Mouse (Mus musculus): ENCODE measurements around the gene Hist1h2bp. TPM values are rescaled to one million over a fixed set of nuclear protein-coding genes. Genes with fewer than 3 reads are reported as not detected.
A peak's percentile ranks its signal among the peaks of the same experiment; 100 is the strongest.
"Not testable (repeated sequence)": the region's sequence is repeated elsewhere in the genome, so short reads cannot be mapped to it uniquely, and the experiment has no call there.

Gene Hist1h2bp
- polyA plus RNA-seq, 1 experiment from 2014 or later: 2.9 TPM

GRCm38 (mm10) chr13:21790601-21791283 lies 3.5 kb downstream of the Hist1h2bp start:
- Histone ChIP-seq H3K36me3 (ENCODE audit: control insufficient read depth, insufficient read depth, low read length) (no peaks in the 10 kb centered on the region), H3K4me1 (replicated peaks; ENCODE audit: control insufficient read depth, insufficient read depth, low read length) (0 out of 2 replicates have a peak, but pooled peaks cover 5% of the 10 kb centered on the region), H3K27ac (ENCODE audit: low read depth, low read length) (0 out of 2 replicates have a peak overlapping the region, but pooled peaks have one; percentile 33), H3K27me3 (ENCODE audit: control insufficient read depth, insufficient read depth, low read length) (no peaks in the 10 kb centered on the region), H3K9ac (ENCODE audit: low read depth, low read length) (peak overlapping the region; percentile 31; the same call in 1 of the 2 replicates), H3K9me3 (ENCODE audit: control insufficient read depth, low read length) (no peaks in the 10 kb centered on the region), H3K4me2 (replicated peaks; ENCODE audit: low read depth, low read length) (peak overlapping the region; percentile 19; the same call in 1 of the 2 replicates), H3K4me3 (ENCODE audit: low read depth, low read length) (no peak overlapping the region)
- 8% methylated on average over 17 of the region's 18 CpGs for WGBS
- no peak for ATAC-seq (ENCODE audit: low FRiP score)
- DNase-seq (ENCODE audit: low spot score): peak; percentile 38

DNA sequence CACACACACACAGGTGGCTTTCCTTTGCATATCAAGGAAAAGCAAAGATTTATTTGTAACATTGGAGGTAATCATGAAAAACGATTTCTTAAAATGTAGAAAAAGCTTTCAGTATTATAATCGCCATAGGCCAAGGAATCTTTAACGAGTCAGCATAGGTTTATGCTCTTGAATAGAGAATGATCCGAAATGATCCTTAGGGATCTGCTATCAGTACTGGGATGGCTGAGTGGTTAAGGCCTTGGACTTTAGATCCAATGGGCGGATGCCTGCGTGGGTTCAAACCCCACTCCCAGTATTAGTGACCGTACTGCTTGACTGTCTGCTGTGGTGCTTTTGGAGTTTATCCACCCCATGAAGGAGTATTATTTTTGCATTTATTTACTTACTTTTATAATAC lies 8.3 kb downstream of the Hist1h2bp start:
- no peaks in the 10 kb centered on the region for H3K36me3 ChIP-seq (ENCODE audit: control insufficient read depth, insufficient read depth, low read length)
- H3K27me3 ChIP-seq (ENCODE audit: control insufficient read depth, insufficient read depth, low read length): no peaks in the 10 kb centered on the region
- no peak overlapping the region for H3K4me2 ChIP-seq (replicated peaks; ENCODE audit: low read depth, low read length)
- no peak overlapping the region for H3K27ac ChIP-seq (ENCODE audit: low read depth, low read length)
- no peaks in the 10 kb centered on the region for H3K4me1 ChIP-seq (replicated peaks; ENCODE audit: control insufficient read depth, insufficient read depth, low read length)
- ATAC-seq (ENCODE audit: low FRiP score) (no peak), DNase-seq (ENCODE audit: low spot score) (no peak)
- H3K9me3 ChIP-seq (ENCODE audit: control insufficient read depth, low read length): no peaks in the 10 kb centered on the region
- no peak overlapping the region for H3K4me3 ChIP-seq (ENCODE audit: low read depth, low read length)
- H3K9ac ChIP-seq (ENCODE audit: low read depth, low read length): no peak overlapping the region
- WGBS: 90% methylated on average over 7 of the region's 7 CpGs

- H3K4me1 ChIP-seq (replicated peaks; ENCODE audit: control insufficient read depth, insufficient read depth, low read length); H3K27me3 ChIP-seq (ENCODE audit: control insufficient read depth, insufficient read depth, low read length); H3K27ac ChIP-seq (ENCODE audit: low read depth, low read length); DNase-seq (ENCODE audit: low spot score); H3K36me3 ChIP-seq (ENCODE audit: control insufficient read depth, insufficient read depth, low read length); H3K4me3 ChIP-seq (ENCODE audit: low read depth, low read length); ATAC-seq (ENCODE audit: low FRiP score); H3K9me3 ChIP-seq (ENCODE audit: control insufficient read depth, low read length); H3K4me2 ChIP-seq (replicated peaks; ENCODE audit: low read depth, low read length); H3K9ac ChIP-seq (ENCODE audit: low read depth, low read length): not testable (repeated sequence)
Measured at GRCm38 (mm10) chr13:21797163-21797562, 9.9 kb downstream of the Hist1h2bp start.

DNA sequence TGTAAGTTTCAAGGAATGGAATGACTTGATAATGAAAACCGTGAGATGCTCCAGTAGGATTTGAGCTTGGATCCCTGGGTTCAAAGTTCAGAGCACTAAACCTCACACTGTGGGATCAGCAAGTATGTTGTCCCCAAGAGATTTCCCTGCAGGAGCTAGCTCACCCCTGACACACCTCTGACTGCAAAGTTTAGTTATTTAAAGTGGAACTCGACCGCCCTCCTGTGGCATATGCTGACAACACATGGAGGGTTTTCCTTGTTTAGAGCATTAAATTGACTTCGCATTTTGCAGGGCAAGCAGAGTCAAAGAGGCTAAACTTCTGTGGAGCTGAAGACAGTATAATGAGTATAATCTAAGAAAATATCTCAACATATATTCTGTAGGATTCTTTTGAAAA lies 15.8 kb downstream of the Hist1h2bp start:
- WGBS: no CpG with 5 or more reads among the region's 4 CpGs

DNA sequence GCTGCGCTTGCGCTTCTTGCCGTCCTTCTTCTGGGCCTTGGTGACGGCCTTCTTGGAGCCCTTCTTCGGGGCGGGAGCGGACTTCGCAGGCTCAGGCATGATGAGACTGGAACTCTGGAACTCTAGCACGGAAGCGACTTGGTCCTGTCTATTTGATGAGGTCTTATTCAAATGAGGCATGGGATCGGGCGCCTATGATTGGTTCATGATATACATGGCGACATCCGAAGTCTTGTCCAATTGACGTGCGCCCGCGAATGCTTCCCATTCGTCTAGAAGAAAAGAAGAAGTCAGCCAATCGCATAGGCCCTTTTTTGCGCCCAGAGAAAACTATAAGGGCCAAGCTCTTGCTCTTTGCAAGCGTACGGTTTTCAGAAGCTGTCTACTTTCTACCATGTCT lies 22.8 kb downstream of the Hist1h2bp start, which contains the start of the genes Hist1h2bq and Hist1h2ao:
Hist1h2bq (minus strand) TSS at position 125 of the 400 bp plus-strand sequence.
Hist1h2ao (plus strand) TSS at position 393 of the 400 bp plus-strand sequence.
- not testable (repeated sequence) for H3K27ac ChIP-seq (ENCODE audit: low read depth, low read length); H3K4me2 ChIP-seq (replicated peaks; ENCODE audit: low read depth, low read length); H3K36me3 ChIP-seq (ENCODE audit: control insufficient read depth, insufficient read depth, low read length); H3K4me3 ChIP-seq (ENCODE audit: low read depth, low read length); H3K4me1 ChIP-seq (replicated peaks; ENCODE audit: control insufficient read depth, insufficient read depth, low read length); DNase-seq (ENCODE audit: low spot score); H3K9ac ChIP-seq (ENCODE audit: low read depth, low read length); H3K9me3 ChIP-seq (ENCODE audit: control insufficient read depth, low read length); H3K27me3 ChIP-seq (ENCODE audit: control insufficient read depth, insufficient read depth, low read length)
- WGBS: no CpG with 5 or more reads among the region's 23 CpGs
- ATAC-seq (ENCODE audit: low FRiP score): peak; percentile 98

More for the DNA sequence above, 15.8 kb downstream of the Hist1h2bp start:
- not testable (repeated sequence) for H3K9ac ChIP-seq (ENCODE audit: low read depth, low read length); H3K27me3 ChIP-seq (ENCODE audit: control insufficient read depth, insufficient read depth, low read length); H3K9me3 ChIP-seq (ENCODE audit: control insufficient read depth, low read length); H3K4me1 ChIP-seq (replicated peaks; ENCODE audit: control insufficient read depth, insufficient read depth, low read length); H3K4me2 ChIP-seq (replicated peaks; ENCODE audit: low read depth, low read length); H3K4me3 ChIP-seq (ENCODE audit: low read depth, low read length); H3K27ac ChIP-seq (ENCODE audit: low read depth, low read length); H3K36me3 ChIP-seq (ENCODE audit: control insufficient read depth, insufficient read depth, low read length); DNase-seq (ENCODE audit: low spot score)
- ATAC-seq (ENCODE audit: low FRiP score): peak; percentile 75

- H3K27ac ChIP-seq (ENCODE audit: low read depth, low read length); H3K4me3 ChIP-seq (ENCODE audit: low read depth, low read length); H3K4me2 ChIP-seq (replicated peaks; ENCODE audit: low read depth, low read length); H3K4me1 ChIP-seq (replicated peaks; ENCODE audit: control insufficient read depth, insufficient read depth, low read length); H3K27me3 ChIP-seq (ENCODE audit: control insufficient read depth, insufficient read depth, low read length); H3K9ac ChIP-seq (ENCODE audit: low read depth, low read length); H3K9me3 ChIP-seq (ENCODE audit: control insufficient read depth, low read length); DNase-seq (ENCODE audit: low spot score); H3K36me3 ChIP-seq (ENCODE audit: control insufficient read depth, insufficient read depth, low read length): not testable (repeated sequence)
- no CpG with 5 or more reads among the region's 8 CpGs for WGBS
- ATAC-seq (ENCODE audit: low FRiP score): peak; percentile 48
Measured at GRCm38 (mm10) chr13:21811074-21811473, 23.8 kb downstream of the Hist1h2bp start.

DNA sequence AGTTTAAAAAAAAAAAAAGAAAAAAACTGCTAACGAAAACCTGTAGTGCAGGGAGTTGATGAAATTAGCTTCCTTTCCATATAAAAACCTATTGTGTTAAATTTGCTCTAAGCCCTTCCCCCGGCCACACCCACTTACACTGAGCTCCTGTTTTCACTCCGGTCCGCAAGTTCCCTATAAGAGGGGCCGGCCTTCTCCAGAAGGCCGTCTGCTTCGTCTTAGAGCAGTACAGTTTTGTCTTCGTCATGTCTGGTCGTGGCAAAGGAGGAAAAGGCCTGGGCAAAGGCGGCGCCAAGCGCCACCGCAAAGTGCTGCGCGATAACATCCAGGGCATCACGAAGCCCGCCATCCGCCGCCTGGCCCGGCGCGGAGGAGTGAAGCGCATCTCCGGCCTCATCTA lies 24.3 kb downstream of the Hist1h2bp start, which contains the start of gene Hist1h4m:
Hist1h4m (plus strand) TSS at position 208 of the 400 bp plus-strand sequence.
- peak within 1 kb of the TSS; percentile 11; the same call in 1 of the 2 replicates for H3K4me2 ChIP-seq (replicated peaks; ENCODE audit: low read depth, low read length)
- not testable (repeated sequence) for H3K9ac ChIP-seq (ENCODE audit: low read depth, low read length); H3K27me3 ChIP-seq (ENCODE audit: control insufficient read depth, insufficient read depth, low read length); DNase-seq (ENCODE audit: low spot score); H3K36me3 ChIP-seq (ENCODE audit: control insufficient read depth, insufficient read depth, low read length); H3K4me1 ChIP-seq (replicated peaks; ENCODE audit: control insufficient read depth, insufficient read depth, low read length); H3K27ac ChIP-seq (ENCODE audit: low read depth, low read length); H3K4me3 ChIP-seq (ENCODE audit: low read depth, low read length); H3K9me3 ChIP-seq (ENCODE audit: control insufficient read depth, low read length)
- no CpG with 5 or more reads among the region's 24 CpGs for WGBS
- peak; percentile 54 for ATAC-seq (ENCODE audit: low FRiP score)

DNA sequence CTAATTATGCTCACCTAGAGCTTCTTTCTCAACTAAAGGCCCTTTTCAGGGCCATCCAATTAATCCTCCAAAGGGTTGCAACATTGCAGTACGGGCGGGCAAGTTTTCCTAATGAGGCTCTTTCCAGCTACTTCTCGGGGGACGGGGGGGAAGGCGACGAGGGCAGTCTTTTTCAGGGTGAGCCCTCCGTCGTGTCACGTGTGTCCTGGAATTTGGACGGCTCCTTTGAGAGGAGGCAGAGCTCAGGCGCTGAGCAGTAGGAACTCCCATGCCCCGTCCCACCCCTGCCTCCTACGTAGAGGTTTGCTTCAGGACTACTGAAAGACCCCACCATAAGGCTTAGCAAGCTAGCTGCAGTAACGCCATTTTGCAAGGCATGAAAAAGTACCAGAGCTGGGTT lies 24.8 kb downstream of the Hist1h2bp start:
- H3K36me3 ChIP-seq (ENCODE audit: control insufficient read depth, insufficient read depth, low read length); H3K27me3 ChIP-seq (ENCODE audit: control insufficient read depth, insufficient read depth, low read length); H3K9me3 ChIP-seq (ENCODE audit: control insufficient read depth, low read length); DNase-seq (ENCODE audit: low spot score); H3K4me1 ChIP-seq (replicated peaks; ENCODE audit: control insufficient read depth, insufficient read depth, low read length); H3K9ac ChIP-seq (ENCODE audit: low read depth, low read length); H3K27ac ChIP-seq (ENCODE audit: low read depth, low read length); H3K4me3 ChIP-seq (ENCODE audit: low read depth, low read length): not testable (repeated sequence)
- peak overlapping the region; percentile 11; the same call in 1 of the 2 replicates for H3K4me2 ChIP-seq (replicated peaks; ENCODE audit: low read depth, low read length)
- ATAC-seq (ENCODE audit: low FRiP score): peak; percentile 66
- WGBS: under 1% methylated on average over 14 of the region's 14 CpGs

Measured in hindbrain, embryonic 11.5 days (tissue).